Mouse (Mus musculus): ENCODE results near the gene Nsdhl.
A peak's percentile ranks its signal among the peaks of the same experiment; 100 is the strongest.

Nsdhl gene

DNA sequence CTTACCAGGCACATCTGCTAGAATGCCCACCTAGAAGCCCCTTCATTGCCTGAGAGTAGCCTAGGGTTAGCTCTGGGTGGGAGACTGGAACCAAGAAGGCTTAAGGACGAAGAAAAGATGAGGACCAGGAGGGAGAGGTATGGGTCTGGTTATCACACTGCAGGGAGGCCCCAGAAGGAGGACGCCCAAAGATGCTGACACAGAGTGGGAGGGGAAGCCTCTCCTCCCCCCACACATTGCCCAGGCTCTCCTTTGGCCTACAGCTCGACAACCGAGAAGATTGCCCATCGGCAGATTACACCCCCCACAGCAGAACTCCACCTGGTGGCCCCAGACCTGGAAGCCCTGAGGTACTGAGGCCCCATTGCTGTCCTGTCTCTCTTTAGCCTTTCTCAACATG is 84.8 kb downstream of the Nsdhl start:
- DNase-seq (ENCODE audit: low spot score in 2 of 2), result no peak

DNA sequence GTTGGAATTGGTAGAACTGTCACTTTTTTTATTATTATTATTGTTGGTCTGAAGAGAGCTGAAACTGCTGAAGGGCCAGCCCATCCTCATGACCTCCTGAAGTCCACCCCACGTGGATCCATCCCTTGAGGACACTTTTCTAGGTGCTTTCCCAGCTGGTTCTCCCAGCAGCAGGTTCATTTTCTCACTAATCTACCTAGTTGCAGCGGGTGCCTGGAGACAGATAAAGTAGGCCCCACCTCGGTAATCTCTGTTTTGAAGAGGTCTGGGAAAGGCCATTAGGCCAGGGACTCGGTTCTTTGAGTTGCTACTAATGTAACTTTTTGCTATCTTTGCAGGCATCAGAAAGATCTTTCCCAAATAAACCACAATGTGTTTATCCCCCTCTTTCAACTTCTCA is 87.3 kb downstream of the Nsdhl start:
- DNase-seq (ENCODE audit: low spot score in 2 of 2), result no peak

DNA sequence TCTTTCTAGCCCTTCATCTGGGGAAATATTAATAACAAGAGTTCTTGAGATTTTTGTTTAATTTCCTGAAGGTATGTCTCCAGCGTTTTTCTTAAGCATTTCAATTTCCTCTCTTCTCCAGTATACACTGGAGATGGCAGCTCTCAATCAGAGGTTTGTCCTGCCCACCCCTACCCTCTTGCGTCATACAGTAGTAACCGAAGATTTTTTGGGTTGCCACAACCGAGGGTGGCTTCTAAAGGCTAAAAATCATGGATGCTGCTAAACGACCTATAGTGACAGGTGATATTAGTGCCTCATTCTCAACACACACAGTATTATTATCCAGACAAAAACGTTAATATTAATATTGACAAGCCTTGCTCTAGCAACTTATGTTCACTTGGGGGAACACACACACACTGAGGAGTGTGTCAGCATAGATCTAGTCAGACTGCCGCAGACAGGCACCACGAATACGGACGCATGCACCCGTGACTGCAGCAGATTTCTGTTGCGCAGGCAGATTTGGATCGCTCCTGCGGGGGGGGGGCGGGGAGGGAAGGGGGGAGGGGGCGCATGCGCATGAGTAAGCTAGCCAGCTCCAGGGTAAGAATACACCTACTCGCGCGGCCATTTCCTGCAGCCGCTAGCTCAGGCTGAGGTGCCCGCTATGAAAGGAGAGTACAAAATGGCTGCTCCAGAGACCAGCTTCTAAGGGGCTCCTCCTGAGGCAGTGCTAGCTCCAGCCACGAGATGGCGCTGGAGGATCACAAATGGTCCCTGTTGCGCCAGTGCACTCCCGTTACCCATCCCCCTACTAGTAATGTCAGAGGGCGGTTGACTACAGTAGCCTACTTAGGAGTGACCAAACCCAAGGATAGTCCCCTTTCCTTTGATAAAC is 89.5 kb downstream of the Nsdhl start:
- peak; percentile 88 to 93 for DNase-seq (ENCODE audit: low spot score in 2 of 2)
